Mouse (Mus musculus): ENCODE measurements around the gene Cfap61.

Cfap61 gene

DNA sequence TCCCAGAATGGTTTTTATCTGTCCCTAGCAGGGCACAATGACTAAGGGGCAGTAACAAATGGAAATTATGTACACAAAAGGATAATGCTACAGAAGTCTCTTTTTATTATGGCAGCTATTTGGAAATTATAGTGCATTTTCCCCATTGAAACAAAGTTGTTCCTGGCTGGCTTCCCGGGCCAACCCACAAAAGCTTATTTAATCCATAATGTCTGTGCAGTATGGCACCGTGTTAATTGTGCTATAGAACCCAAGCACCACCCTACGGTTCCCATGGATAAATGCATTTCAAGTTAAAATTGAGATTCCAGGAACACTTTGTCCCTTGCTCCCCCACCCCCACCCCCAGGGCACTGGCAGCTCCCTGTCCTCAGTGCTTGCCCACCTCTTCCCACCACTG lies 9.7 kb downstream of the Cfap61 start:
- in situ Hi-C loops (cut with MboI; ENCODE audit: low pct_unique_long_range_greater_than_20kb in 1 of 2, low sequenced_read_pairs in 2 of 2, unreplicated experiment in 1 of 2), result no loop called here

DNA sequence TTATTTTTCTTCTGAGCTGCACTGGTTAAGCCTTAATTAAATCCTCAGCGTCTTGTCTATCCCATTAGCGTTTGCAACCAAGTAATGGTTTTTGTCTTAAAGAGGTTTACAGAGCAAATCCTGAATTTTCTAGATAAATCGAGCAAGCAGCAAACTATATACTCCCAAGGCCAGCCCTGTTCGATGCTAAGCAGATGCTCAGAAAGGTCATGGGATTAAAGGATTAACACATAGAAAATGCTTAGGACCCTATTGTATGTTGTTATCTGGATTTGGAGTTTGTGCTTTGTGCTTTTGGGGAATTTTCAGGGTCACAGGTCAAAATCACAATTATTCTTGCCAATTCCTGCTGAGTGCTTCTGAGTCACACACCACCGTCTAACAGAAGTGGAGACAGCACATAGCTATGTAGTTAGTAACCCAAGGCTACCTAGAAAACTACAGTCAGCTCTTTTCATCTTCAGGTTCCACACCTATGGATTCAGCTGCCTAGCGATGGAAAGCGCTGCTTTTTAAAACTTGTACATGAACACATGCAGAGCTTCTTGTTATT lies 13.9 kb downstream of the Cfap61 start:
- in situ Hi-C loops (cut with MboI; ENCODE audit: low pct_unique_long_range_greater_than_20kb in 1 of 2, low sequenced_read_pairs in 2 of 2, unreplicated experiment in 1 of 2), result no loop called here

DNA sequence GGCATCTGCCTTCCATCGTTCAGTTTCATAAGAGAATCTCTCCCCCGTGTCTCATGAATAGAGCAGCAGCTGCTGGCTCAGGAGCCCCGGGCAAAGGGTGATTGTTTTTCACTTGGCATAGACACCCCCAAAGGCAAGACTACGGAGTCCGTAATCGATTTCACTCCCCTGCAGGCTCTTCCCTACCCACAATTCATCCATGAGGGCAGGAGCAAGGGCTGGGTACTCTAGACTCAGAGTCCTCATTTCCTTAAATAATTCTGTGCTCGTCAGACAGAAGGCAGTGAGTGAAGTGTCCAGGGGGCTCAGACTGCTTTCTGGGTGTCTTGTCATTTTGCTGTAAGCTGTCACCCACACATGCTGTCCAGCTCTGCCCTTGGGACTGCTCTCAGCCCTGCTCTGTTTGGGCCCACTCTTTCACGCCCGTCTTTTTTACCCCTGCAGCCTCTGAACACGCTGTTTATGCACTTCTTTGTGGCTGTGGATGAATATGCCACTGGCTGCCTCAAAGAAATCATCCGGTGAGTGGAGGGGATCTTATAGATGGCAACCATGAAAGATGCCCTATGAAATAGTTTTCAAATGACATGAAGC lies 15.0 kb downstream of the Cfap61 start:
- in situ Hi-C loops (cut with MboI; ENCODE audit: low pct_unique_long_range_greater_than_20kb in 1 of 2, low sequenced_read_pairs in 2 of 2, unreplicated experiment in 1 of 2), result loop anchor here (25.0 kb wide), 3 partner anchors 263 to 663 kb away; partner anchors contain the start of gene Insm1 (in 1 of the 2)

- in situ Hi-C loops (cut with MboI; ENCODE audit: low pct_unique_long_range_greater_than_20kb in 1 of 2, low sequenced_read_pairs in 2 of 2, unreplicated experiment in 1 of 2), result loop anchor here (25.0 kb wide), 3 partner anchors 262 to 662 kb away; partner anchors contain the start of gene Insm1 (in 1 of the 2)
These were observed 15.7 kb downstream of the Cfap61 start for GRCm38 (mm10) chr2:145950239-145950638.

DNA sequence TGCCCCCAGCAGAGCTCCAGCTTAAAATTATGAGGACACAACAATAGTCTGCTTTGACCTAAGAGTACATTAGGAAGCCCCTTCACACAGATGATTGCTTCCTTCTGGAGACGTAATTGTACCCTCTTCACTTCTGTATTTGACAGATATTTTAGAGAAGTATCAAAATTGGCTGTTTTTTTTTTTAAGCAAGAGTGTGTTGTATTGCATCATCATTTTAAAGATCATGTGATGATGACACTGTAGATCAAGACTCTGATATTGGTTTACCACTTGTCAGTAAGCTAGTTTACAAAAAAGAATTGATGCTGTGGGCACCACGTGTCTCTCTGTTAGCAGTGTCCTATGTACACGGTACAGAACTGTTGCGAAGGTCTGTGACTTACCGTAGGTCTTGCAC lies 18.1 kb downstream of the Cfap61 start:
- in situ Hi-C loops (cut with MboI; ENCODE audit: low pct_unique_long_range_greater_than_20kb in 1 of 2, low sequenced_read_pairs in 2 of 2, unreplicated experiment in 1 of 2), result loop anchor here (25.0 kb wide), 3 partner anchors 260 to 660 kb away; partner anchors contain the start of gene Insm1 (in 1 of the 2)

DNA sequence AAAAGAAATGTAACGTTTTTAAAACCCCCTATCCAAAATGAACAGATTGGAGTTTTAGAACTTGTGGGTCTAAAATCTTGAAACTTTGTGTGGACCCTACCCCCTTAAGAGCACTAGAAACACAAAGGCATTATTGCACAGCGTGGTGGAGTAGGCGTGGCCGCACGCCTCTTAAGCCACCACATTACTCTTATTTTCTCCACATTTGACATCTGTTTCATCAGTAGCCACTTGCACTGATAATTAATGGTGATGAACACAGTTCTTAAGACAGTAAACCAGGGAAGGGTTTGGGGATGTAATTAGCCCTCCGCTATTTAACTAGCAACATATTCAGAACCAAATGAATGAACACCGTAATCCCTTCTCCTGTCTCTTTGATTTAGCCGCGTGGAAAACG lies 21.3 kb downstream of the Cfap61 start:
- in situ Hi-C loops (cut with MboI; ENCODE audit: low pct_unique_long_range_greater_than_20kb in 1 of 2, low sequenced_read_pairs in 2 of 2, unreplicated experiment in 1 of 2), result loop anchor here (25.0 kb wide), 3 partner anchors 256 to 656 kb away; partner anchors contain the start of gene Insm1 (in 1 of the 2)

DNA sequence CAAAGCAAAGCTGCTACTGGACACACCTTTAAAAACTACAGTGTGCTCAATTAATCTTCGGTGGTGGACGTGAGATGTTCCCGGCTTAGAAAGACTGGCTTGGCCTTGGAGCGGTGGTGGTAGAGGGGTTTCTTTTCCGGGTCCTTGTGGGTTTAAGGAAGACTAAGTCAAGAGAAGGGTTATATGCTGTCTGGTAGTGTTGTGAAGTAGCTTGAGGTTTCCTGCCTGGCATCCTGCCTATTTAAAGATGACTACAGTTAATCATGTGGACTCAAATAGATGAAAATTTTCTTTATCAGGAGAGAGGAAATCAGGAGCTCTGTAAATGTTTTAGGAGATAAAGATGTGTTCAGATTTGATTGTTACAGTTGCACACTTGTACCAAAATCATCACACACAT lies 21.7 kb downstream of the Cfap61 start:
- in situ Hi-C loops (cut with MboI; ENCODE audit: low pct_unique_long_range_greater_than_20kb in 1 of 2, low sequenced_read_pairs in 2 of 2, unreplicated experiment in 1 of 2), result loop anchor here (25.0 kb wide), 3 partner anchors 256 to 656 kb away; partner anchors contain the start of gene Insm1 (in 1 of the 2)

DNA sequence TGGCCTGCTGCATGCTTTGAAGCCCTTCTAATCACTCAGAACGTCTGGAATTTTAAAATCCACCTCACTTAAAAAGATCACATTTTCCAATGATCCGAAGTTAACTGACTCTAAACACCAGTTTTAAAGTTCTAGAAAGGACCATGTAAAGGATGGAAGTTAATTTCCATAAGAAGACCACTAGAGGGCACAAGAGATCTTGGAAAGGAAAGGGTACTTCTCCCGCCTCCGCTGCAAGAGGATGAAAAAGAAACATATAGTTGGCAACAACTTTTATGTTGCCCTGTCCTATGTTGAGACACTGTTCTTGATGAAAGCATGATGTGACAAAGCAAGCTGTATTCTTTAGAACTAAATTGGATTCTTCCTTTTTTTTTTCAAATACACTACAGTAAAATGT lies 22.9 kb downstream of the Cfap61 start:
- in situ Hi-C loops (cut with MboI; ENCODE audit: low pct_unique_long_range_greater_than_20kb in 1 of 2, low sequenced_read_pairs in 2 of 2, unreplicated experiment in 1 of 2), result loop anchor here (25.0 kb wide), 3 partner anchors 255 to 655 kb away; partner anchors contain the start of gene Insm1 (in 1 of the 2)

DNA sequence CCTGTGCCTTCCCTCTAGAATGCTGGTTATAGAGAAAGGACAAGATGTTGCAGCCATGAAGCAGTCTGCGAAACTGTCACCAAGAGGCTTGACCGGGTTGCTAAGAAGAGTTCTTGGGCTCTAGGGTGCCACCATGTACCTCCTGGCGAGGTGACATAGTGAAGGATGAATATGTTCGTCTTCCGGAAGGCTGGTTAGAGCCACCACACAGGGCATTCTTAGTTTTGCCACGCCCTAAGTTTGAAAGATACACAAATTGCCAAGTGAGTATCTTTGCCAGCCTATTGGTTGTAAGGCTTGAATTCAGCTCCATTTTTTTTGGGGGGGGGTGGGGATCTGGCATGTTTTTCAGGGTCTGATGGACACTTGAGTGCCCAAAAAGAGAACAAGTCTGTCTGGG lies 23.5 kb downstream of the Cfap61 start:
- in situ Hi-C loops (cut with MboI; ENCODE audit: low pct_unique_long_range_greater_than_20kb in 1 of 2, low sequenced_read_pairs in 2 of 2, unreplicated experiment in 1 of 2), result loop anchor here (25.0 kb wide), 3 partner anchors 254 to 654 kb away; partner anchors contain the start of gene Insm1 (in 1 of the 2)

GRCm38 (mm10) chr2:145958551-145958950 lies 24.0 kb downstream of the Cfap61 start:
- in situ Hi-C loops (cut with MboI; ENCODE audit: low pct_unique_long_range_greater_than_20kb in 1 of 2, low sequenced_read_pairs in 2 of 2, unreplicated experiment in 1 of 2), result loop anchor here (25.0 kb wide), 3 partner anchors 254 to 654 kb away; partner anchors contain the start of gene Insm1 (in 1 of the 2)

- in situ Hi-C loops (cut with MboI; ENCODE audit: low pct_unique_long_range_greater_than_20kb in 1 of 2, low sequenced_read_pairs in 2 of 2, unreplicated experiment in 1 of 2), result loop anchor here (10.0 to 25.0 kb wide), 4 partner anchors 233 to 650 kb away; partner anchors contain the start of gene Insm1 (in 1 of the 2)
These were observed 27.3 kb downstream of the Cfap61 start for GRCm38 (mm10) chr2:145961861-145962260.

- in situ Hi-C loops (cut with MboI; ENCODE audit: low pct_unique_long_range_greater_than_20kb in 1 of 2, low sequenced_read_pairs in 2 of 2, unreplicated experiment in 1 of 2), result loop anchor here (25.0 kb wide), 3 partner anchors 242 to 642 kb away; partner anchors contain the start of gene Insm1 (in 1 of the 2)
These were observed 36.2 kb downstream of the Cfap61 start for GRCm38 (mm10) chr2:145970751-145971150.

- in situ Hi-C loops (cut with MboI; ENCODE audit: low pct_unique_long_range_greater_than_20kb in 1 of 2, low sequenced_read_pairs in 2 of 2, unreplicated experiment in 1 of 2), result loop anchor here (25.0 kb wide), 3 partner anchors 241 to 641 kb away; partner anchors contain the start of gene Insm1 (in 1 of the 2)
These were observed 36.8 kb downstream of the Cfap61 start for GRCm38 (mm10) chr2:145971237-145972010.

GRCm38 (mm10) chr2:145972571-145972970 lies 38.0 kb downstream of the Cfap61 start:
- in situ Hi-C loops (cut with MboI; ENCODE audit: low pct_unique_long_range_greater_than_20kb in 1 of 2, low sequenced_read_pairs in 2 of 2, unreplicated experiment in 1 of 2), result loop anchor here (25.0 kb wide), 3 partner anchors 240 to 640 kb away; partner anchors contain the start of gene Insm1 (in 1 of the 2)

GRCm38 (mm10) chr2:145979616-145980015 lies 45.0 kb downstream of the Cfap61 start:
- in situ Hi-C loops (cut with MboI; ENCODE audit: low pct_unique_long_range_greater_than_20kb in 1 of 2, low sequenced_read_pairs in 2 of 2, unreplicated experiment in 1 of 2), result no loop called here

GRCm38 (mm10) chr2:145980881-145981280 lies 46.3 kb downstream of the Cfap61 start:
- in situ Hi-C loops (cut with MboI; ENCODE audit: low pct_unique_long_range_greater_than_20kb in 1 of 2, low sequenced_read_pairs in 2 of 2, unreplicated experiment in 1 of 2), result no loop called here

DNA sequence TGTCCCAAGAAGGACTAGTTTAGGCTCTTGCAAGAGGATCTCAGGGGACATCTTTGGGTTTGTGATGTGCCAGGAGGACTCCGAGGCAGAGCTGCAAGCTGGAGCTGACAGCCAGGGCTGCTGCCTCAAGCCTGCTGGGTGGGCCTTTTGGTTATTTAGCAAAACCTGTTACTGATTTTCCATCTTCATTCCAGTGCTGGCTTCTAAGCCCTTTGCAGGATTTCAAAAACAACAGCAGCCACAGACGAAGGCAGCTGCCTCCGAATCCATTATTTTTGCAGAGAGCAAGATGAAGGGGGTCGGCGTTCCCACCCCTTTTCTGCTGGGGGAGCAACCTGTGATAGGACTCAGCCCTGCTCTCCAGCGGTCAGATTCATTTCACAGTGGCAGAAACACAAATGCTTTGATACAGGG lies 47.1 kb downstream of the Cfap61 start:
- in situ Hi-C loops (cut with MboI; ENCODE audit: low pct_unique_long_range_greater_than_20kb in 1 of 2, low sequenced_read_pairs in 2 of 2, unreplicated experiment in 1 of 2), result no loop called here

GRCm38 (mm10) chr2:145982317-145983045 lies 47.9 kb downstream of the Cfap61 start:
- in situ Hi-C loops (cut with MboI; ENCODE audit: low pct_unique_long_range_greater_than_20kb in 1 of 2, low sequenced_read_pairs in 2 of 2, unreplicated experiment in 1 of 2), result no loop called here
